Mouse (Mus musculus) hindbrain, embryonic 13.5 days (tissue): Measurements from ENCODE around the gene Tarsl2. TPM values are rescaled to one million over a fixed set of nuclear protein-coding genes. Genes with fewer than 3 reads are reported as not detected.
A peak's percentile ranks its signal among the peaks of the same experiment; 100 is the strongest.

Experiments used
- ATAC-seq: fragments of 200-750 bp; cut with Nextera tagmentation; 2 replicates; pipeline ENCODE4 v1.8.0; 2017; ENCODE audit warnings: moderate TSS enrichment; ENCODE audit not compliant: low FRiP score
- H3K27ac ChIP-seq: fragments of 300-500 bp; sonication (generic); 2 replicates; pipeline ENCODE4 v1.5.1; 2015; ENCODE audit warnings: inconsistent platforms, mild to moderate bottlenecking, moderate library complexity
- H3K27me3 ChIP-seq: fragments of 300-500 bp; sonication (generic); 2 replicates; pipeline ENCODE4 v1.6.1; 2015; ENCODE audit warnings: mild to moderate bottlenecking, inconsistent platforms
- H3K36me3 ChIP-seq: fragments of 300-500 bp; sonication (generic); 2 replicates; pipeline ENCODE4 v1.6.1; 2015; ENCODE audit warnings: mild to moderate bottlenecking, inconsistent platforms
- H3K4me1 ChIP-seq: fragments of 300-500 bp; sonication (generic); replicated peaks from 2 replicates; pipeline ENCODE4 v1.6.1; 2015; ENCODE audit warnings: inconsistent platforms
- H3K4me2 ChIP-seq: fragments of 300-500 bp; sonication (generic); 2 replicates; pipeline ENCODE4 v1.6.1; 2015; ENCODE audit warnings: inconsistent platforms, mild to moderate bottlenecking, moderate library complexity
- H3K4me3 ChIP-seq: fragments of 300-500 bp; sonication (generic); 2 replicates; pipeline ENCODE4 v1.5.1; 2015; ENCODE audit warnings: mild to moderate bottlenecking, inconsistent platforms
- H3K9ac ChIP-seq: fragments of 300-500 bp; sonication (generic); 2 replicates; pipeline ENCODE4 v1.6.1; 2015; ENCODE audit warnings: mild to moderate bottlenecking, inconsistent platforms
- H3K9me3 ChIP-seq: fragments of 300-500 bp; sonication (generic); 2 replicates; pipeline ENCODE4 v1.6.1; 2016; ENCODE audit warnings: inconsistent platforms
- WGBS: fragments of 180-500 bp; shearing (Covaris S2); methylation state at CpG from one replicate; pipeline ENCODE4 v1.1.7; 2015; 5-methylcytosine and 5-hydroxymethylcytosine counted together
- polyA plus RNA-seq: library from polyadenylated mRNA; unstranded; fragments of >200 nt; fragmentation: Nextera tagmentation; extraction: Ambion mirVana; gene quantifications from 2 replicates; pipeline ENCODE4 v1.2.1, GENCODE M21; 2015

The Tarsl2 gene
- polyA plus RNA-seq, 1 experiment from 2014 or later, result 15.0 TPM

DNA sequence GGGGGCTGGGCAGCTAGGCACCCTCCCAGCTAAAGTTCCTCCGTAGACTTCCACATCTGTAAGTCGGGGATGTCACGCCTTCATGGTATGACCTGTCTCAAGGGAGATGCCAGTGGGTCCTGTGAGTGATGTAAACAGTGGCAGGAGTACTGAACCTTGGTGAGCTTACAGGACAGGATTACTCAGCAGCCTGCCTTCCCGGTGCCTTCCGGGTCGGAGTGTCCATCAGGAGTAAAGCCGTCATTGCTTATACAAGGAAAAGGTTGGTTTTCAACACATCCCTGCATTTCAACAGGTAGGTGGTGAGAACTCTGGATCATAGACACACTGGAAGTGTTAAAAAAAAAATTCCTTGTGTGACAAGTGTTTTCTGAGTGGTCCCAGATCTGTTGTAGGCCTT, 57.4 kb downstream of the Tarsl2 start:
- WGBS, result 92% methylated on average over 7 of the region's 7 CpGs
- Histone ChIP-seq H3K4me2 (no peak overlapping the region), H3K9me3 (no peaks in the 10 kb centered on the region), H3K4me3 (no peak overlapping the region), H3K27me3 (no peaks in the 10 kb centered on the region), H3K4me1 (no peaks in the 10 kb centered on the region; the same call in 1 of the 2 replicates), H3K27ac (no peak overlapping the region), H3K36me3 (peaks cover 59% of the 10 kb centered on the region), H3K9ac (no peak overlapping the region)
- no peak for ATAC-seq

DNA sequence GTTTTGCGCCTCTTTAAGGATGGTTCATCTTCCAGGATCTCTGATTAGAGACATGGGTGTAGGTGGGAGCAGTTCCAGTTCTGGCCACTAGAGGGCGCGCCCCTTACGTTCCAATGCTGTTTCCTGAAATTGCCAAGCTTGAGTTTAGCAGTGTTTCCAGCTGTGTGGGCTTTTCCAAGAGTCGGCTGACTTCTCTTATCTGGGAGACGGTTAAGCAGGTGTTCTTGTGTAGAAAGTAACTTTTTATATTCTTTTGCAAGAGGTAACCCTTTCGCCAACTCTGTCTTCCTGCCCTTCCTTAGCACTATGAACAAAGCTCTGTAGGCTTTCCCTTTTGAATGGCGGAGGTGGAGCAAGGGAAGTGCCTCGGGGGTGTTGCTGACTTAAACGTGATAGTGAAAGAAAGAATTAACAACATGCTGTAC, 60.1 kb downstream of the Tarsl2 start:
- Histone ChIP-seq H3K4me3 (peak overlapping the region; percentile 16; the same call in 1 of the 2 replicates), H3K27ac (no peak overlapping the region), H3K9ac (no peak overlapping the region), H3K4me2 (peak overlapping the region; percentile 34), H3K9me3 (no peaks in the 10 kb centered on the region), H3K4me1 (no peaks in the 10 kb centered on the region; the same call in 1 of the 2 replicates), H3K27me3 (no peaks in the 10 kb centered on the region), H3K36me3 (peaks cover 34% of the 10 kb centered on the region)
- WGBS, result 13% methylated on average over 10 of the region's 10 CpGs
- ATAC-seq, result peak; percentile 21; the same call in 1 of the 2 replicates

DNA sequence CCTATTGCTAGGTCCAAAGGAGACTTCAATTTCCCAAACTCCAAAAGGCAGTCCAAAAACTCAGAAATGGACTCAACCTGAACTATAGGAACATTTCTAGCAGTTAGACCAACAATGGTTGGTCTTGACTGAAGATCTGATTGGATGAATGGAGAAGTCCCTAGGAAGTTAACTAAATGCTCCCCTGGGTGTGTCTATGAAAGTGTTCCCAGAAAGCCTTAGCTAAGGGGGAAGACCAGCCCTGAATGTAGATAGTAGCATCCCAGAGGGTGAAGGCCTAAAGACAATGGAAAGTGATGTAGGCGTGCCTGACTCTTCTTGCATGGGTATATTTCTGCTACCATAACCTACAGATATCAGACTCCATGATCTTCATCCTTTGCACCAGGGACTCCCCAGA, 63.8 kb downstream of the Tarsl2 start:
- Histone ChIP-seq H3K27ac (no peak overlapping the region), H3K9me3 (no peaks in the 10 kb centered on the region), H3K4me1 (no peaks in the 10 kb centered on the region; the same call in 1 of the 2 replicates), H3K4me2 (no peak overlapping the region), H3K4me3 (no peak overlapping the region), H3K27me3 (no peaks in the 10 kb centered on the region), H3K9ac (no peak overlapping the region), H3K36me3 (no peaks in the 10 kb centered on the region)
- 96% methylated on average over 1 of the region's 1 CpGs for WGBS
- no peak for ATAC-seq

DNA sequence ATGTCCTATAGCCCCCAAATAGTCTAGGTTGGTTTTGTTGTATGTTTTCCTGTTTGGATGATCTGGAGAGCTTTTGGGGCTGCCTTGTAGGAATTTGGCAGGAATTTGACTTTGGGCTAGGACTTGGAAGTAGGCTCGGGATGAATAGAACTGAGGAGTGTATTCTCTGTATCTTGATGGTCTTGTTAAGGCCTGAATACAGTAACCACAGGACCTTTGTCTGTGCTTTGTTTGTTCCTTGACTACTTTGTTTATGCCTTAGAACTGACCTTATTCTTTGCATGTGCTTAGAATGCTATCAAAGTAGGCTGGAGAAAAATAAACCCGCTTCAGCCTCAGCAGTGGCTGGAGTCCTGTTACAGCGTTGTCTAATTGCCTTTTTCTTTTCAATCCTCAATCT, 65.6 kb downstream of the Tarsl2 start:
- Histone ChIP-seq H3K9ac (no peak overlapping the region), H3K4me3 (no peak overlapping the region), H3K27me3 (no peaks in the 10 kb centered on the region), H3K4me2 (no peak overlapping the region), H3K4me1 (no peaks in the 10 kb centered on the region), H3K36me3 (no peaks in the 10 kb centered on the region), H3K9me3 (no peaks in the 10 kb centered on the region), H3K27ac (no peak overlapping the region)
- no peak for ATAC-seq
- 73% methylated on average over 3 of the region's 3 CpGs for WGBS

DNA sequence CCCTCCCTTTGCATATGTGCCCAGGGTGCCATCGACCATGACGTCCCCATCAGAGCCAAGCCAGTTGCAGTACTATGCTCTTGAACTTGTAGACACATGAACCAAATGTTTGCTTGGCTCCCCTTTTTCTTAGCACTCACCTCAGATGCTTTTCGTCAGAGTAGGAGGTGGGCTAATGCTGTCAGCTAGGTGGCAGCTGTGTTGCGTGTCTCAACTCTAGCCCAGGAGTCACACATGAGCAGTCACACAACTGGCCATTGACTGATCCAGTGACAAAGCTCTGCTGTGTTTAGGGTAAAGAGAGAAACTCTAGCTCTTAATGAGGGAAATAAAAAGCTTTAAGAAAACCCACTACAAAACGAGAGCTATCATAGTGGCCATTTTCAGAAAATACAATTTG, 69.1 kb downstream of the Tarsl2 start:
- Histone ChIP-seq H3K36me3 (no peaks in the 10 kb centered on the region), H3K9ac (no peak overlapping the region), H3K4me1 (no peaks in the 10 kb centered on the region), H3K4me2 (no peak overlapping the region), H3K9me3 (no peaks in the 10 kb centered on the region), H3K27ac (no peak overlapping the region), H3K4me3 (no peak overlapping the region), H3K27me3 (no peaks in the 10 kb centered on the region)
- ATAC-seq, result no peak
- 72% methylated on average over 5 of the region's 5 CpGs for WGBS

DNA sequence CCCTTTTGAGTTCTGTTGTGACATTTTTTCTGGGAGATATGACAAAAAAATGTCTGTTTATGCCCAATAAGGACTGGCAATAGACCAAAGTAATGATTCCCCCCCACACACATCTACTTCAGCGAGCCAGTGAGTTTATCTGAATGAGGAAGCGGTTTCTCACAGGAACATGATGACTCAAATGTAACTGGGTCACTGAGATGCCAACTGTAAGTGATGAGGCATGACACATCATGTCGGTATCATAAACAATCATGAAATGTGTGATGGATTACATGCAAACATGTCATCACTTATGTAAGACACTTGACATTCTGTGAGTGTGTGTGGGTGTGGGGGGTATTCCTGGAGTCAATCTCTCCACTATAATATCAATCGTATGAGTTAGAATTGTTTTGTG, 69.6 kb downstream of the Tarsl2 start:
- H3K4me1 ChIP-seq, result no peaks in the 10 kb centered on the region
- 89% methylated on average over 4 of the region's 4 CpGs for WGBS
- no peak overlapping the region for H3K4me3 ChIP-seq
- no peak overlapping the region for H3K27ac ChIP-seq
- H3K36me3 ChIP-seq, result no peaks in the 10 kb centered on the region
- H3K27me3 ChIP-seq, result no peaks in the 10 kb centered on the region
- ATAC-seq, result no peak
- H3K9me3 ChIP-seq, result no peaks in the 10 kb centered on the region
- no peak overlapping the region for H3K4me2 ChIP-seq
- no peak overlapping the region for H3K9ac ChIP-seq

DNA sequence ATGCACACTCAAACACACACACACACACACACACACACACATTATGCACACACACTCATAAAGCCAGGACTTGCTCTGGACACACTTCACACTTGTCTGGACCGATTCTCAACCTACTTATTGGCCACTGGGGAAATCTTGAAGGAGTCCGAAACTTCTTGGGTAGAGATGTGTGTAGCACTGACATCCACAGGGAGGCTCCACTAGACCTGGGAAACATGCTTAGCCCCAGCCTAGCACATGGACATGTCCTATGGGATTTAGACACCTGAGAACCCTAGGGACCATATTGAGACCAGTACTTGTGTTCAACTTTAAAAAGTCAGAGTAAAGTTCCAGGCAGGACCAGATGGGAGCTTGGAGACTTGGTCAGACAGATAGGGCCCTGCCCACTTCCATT, 89.3 kb downstream of the Tarsl2 start:
- no peak overlapping the region for H3K9ac ChIP-seq
- H3K36me3 ChIP-seq, result no peaks in the 10 kb centered on the region
- H3K27me3 ChIP-seq, result no peaks in the 10 kb centered on the region
- no peaks in the 10 kb centered on the region for H3K9me3 ChIP-seq
- WGBS, result 86% methylated on average over 2 of the region's 2 CpGs
- no peak overlapping the region for H3K4me2 ChIP-seq
- ATAC-seq, result no peak
- H3K4me3 ChIP-seq, result no peak overlapping the region
- H3K27ac ChIP-seq, result no peak overlapping the region
- H3K4me1 ChIP-seq, result no peaks in the 10 kb centered on the region

DNA sequence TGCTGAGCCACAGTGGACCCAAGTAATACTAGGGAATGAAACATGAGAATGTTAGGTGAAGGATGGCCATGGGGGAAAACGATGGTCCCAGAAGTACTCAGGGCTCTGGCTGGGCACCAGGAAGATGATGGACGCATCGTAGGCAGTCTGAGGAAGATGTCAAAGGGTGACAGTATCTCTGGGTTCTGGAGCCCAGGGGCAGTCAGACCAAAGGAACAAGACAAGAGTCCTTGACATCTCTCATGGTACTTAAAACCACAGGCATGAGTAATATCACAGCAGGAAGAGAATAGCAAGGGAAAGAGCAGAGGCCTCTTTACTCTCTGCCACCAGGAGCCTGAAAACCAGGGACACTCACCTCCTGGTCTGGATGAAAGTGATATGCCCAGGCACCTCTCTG, 90.6 kb downstream of the Tarsl2 start:
- 92% methylated on average over 3 of the region's 3 CpGs for WGBS

DNA sequence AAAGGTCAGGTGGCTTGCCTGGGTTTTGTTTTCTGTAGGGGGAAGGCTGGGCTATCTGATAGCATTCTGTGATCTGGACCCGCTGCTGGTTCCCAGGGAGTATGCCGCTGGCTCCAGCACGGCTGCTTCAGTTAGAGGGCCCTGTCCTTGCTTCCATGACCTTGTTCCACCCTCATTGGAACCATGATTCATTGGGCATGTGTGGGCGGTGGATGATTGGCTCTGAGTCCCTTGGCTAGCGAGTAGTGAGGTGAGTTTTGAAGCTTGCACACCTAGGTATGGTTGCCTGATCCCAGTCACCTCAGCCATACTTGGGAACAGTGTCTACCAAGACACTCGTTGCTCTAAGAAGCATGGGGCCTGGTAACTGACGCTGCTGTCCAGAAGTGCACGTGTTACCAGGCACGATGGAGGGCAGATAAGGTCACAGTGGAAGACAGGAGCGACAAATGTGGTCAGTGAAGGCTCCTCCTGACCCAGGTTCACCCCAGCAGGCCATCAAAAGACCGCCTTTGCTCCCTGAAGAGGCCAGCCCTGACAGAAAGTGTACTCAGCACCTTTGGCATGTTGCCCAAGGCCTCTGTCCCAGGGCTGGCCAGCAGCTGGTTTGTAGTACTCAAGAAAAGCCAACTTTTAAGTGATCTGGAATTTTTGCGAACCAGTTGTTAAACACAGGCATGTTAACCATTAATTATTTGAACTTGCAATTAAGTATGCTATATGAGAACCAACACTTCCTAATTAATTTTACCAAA, 92.8 kb downstream of the Tarsl2 start:
- no peak overlapping the region for H3K4me3 ChIP-seq
- 84% methylated on average over 12 of the region's 12 CpGs for WGBS
- no peaks in the 10 kb centered on the region for H3K9me3 ChIP-seq
- H3K36me3 ChIP-seq, result no peaks in the 10 kb centered on the region
- H3K27ac ChIP-seq, result no peak overlapping the region
- ATAC-seq, result no peak
- no peak overlapping the region for H3K9ac ChIP-seq
- no peaks in the 10 kb centered on the region for H3K27me3 ChIP-seq
- H3K4me1 ChIP-seq, result no peaks in the 10 kb centered on the region
- no peak overlapping the region for H3K4me2 ChIP-seq

More for the DNA sequence above, 90.6 kb downstream of the Tarsl2 start:
- no peak overlapping the region for H3K27ac ChIP-seq
- H3K36me3 ChIP-seq, result no peaks in the 10 kb centered on the region
- no peak overlapping the region for H3K9ac ChIP-seq
- no peak overlapping the region for H3K4me3 ChIP-seq
- no peak for ATAC-seq
- no peaks in the 10 kb centered on the region for H3K27me3 ChIP-seq
- no peak overlapping the region for H3K4me2 ChIP-seq
- no peaks in the 10 kb centered on the region for H3K4me1 ChIP-seq
- H3K9me3 ChIP-seq, result no peaks in the 10 kb centered on the region

Other genes with a start within 250 kb of the Tarsl2 start
- gene Tjp1, start 117.1 kb upstream of the Tarsl2 start, polyA plus RNA-seq, result 26.1 and 29.4 TPM in 2 replicates
- gene Tm2d3, start 46.3 kb downstream of the Tarsl2 start, polyA plus RNA-seq, result 81.3 and 82.3 TPM in 2 replicates
- 0.52 and 0.66 TPM in 2 replicates for gene Pcsk6, start 216.8 kb downstream of the Tarsl2 start, polyA plus RNA-seq